Mouse (Mus musculus) heart, postnatal 4 days (tissue): ENCODE results near the gene Rpl9-ps1. TPM values are rescaled to one million over a fixed set of nuclear protein-coding genes. Genes with fewer than 3 reads are reported as not detected.

Experiments
- DNase-seq: peaks from one replicate; pipeline ENCODE4 v3.0.0; 2021
- total RNA-seq, 2 experiments: library from RNA; stranded (reverse); gene quantifications; 2 replicates each; pipeline ENCODE4 v1.2.3; 2021

The Rpl9-ps1 gene
- total RNA-seq, 2 experiments from 2014 or later = not detected

DNA sequence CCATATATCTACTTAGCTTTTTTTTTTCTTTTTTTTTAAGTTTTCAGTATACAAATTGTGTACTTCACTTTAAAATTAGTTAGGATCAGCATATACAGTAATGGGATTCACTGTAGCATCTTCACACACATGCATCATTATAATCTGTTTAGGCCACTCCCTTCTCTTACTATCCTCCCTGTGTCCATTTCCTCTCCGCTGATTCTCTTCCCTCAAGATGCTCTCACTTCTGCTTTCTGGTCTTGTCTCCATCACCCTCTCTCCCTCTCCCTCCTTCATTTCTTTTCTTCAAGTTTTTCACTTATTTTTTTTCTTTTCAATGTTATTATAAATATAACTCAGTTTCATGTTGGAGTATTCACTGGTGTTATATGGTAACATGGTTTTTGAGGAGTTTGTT is 26.4 kb downstream of the Rpl9-ps1 start:
- DNase-seq = no peak

DNA sequence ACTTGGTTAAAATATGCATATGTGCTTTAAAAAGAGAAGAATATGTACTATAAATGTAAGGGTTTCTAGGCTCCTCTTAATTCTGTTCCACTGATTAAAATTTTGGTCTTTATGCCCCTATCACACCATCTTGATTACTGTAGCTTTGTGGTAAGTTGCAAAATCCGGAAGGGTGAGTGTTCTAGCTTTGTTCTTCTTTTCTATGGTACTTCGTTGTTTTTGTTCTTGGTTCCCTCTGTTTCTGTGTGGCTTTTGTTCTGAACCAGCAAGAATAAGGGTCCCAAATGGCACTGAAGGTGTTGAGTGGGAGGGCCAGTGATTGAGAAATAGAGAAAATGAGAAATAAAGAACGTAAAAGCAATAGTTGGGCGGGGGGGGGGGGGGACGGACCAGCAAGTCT is 27.2 kb downstream of the Rpl9-ps1 start:
- DNase-seq = no peak

DNA sequence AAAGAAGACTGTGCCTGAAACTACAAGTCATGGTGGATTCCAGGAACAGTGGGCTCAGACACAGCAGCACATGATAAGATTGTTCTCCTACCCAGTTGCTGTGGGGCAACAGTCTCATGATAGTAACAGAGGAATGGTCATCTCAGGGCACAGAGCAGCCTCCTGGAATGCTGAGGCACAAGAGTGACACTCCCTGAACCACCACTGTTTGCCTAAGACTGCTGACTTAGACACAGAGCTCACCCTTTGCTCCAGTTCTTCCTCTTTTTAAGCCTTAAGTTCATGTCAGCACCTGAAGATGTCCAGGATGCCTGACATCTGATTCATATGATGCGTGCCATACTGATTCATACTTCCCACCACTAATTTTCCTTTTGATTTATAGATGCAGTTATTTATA is 28.8 kb downstream of the Rpl9-ps1 start:
- no peak for DNase-seq

DNA sequence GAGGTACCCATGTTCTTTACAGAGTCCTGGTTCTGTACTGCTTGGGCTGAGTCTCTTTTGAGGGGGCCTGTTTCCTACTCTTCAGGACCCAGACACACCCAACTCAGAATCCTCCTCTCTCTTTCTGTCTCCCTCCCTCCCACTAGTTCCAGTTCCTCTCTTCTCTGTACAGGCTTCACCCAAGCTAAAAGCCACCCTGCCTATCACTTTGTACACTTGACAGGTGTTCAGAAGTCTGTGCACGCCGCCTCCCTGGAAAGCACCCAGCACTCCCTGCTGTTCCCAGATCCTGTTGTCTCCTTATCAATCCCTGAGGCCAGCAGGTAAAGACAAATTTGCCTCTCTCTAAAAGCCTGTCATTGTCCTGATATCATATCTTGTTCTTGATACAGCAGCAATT is 34.5 kb downstream of the Rpl9-ps1 start:
- no peak for DNase-seq

DNA sequence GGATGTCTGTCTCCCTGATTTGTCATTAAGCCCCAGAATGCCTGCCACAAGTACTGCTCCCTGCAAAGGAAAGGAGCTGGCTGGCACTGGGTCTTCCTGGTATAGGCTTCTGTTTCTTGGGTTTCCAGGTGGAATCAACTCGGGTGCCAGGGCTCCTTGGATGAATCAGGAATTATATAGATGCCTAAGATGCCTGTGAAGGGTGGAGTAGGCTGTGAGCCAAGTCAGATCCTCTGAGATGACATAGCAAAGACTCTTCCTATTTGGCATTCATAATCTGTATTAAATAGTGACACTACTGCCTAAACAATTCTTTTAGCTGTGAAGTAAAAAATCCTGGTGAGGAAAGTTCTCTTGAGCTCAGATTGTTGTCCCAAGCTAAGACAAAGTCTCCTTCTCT is 39.0 kb downstream of the Rpl9-ps1 start:
- no peak for DNase-seq

DNA sequence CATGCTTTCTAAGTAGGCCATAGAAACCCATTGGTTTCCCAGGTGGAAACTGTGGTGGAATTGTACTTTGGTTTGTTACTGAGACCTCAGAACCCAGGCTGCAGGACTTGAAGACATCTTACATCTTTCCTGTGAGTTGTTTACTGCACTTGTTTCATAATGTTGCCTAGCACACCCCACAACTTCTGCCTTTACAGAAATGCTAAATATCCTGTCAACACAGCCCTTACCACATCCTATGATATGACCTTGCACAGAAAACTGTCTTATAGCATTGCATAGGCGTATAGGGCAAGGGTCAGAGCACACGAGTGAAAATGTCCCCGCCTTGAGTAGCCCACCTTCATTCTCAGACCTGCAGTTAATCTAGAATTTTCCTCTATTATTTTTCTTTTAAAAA is 39.9 kb downstream of the Rpl9-ps1 start:
- DNase-seq = no peak

DNA sequence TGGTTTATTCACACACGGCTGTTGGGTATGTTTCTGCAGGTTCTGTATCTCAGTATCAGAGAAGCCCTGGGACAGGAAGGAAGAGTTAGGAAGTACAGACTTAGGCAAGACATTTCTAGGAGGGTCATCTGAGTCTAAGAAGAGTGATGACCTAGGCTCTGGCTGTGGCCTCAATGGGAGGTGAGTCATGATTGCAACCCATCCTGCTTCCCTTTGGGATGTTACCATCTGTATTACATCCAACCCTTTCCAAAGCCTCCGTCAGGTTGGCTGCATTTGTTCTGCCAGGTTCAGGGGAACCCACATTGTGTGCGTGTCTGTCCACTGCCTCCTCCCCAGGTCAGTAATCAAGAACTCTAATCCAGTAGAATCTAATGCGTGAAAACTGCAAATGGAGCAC is 40.7 kb downstream of the Rpl9-ps1 start:
- no peak for DNase-seq

DNA sequence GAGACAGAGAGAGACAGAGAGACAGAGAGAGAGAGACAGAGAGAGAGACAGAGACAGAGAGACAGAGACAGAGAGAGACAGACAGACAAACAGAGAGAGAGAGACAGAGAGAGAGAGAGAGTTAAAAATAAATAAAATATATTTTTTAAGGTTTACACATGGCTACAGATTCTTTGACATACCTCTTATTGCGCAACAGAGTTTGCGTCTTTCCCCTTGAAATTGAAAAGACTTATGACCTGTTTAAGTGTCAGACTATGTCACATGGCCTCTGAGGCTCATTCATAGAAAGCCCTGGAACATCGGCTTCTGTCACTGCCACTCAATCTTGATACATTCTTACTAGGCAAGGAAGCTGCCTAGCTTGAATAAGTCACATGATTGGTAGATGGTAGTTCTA is 42.0 kb downstream of the Rpl9-ps1 start:
- no peak for DNase-seq

DNA sequence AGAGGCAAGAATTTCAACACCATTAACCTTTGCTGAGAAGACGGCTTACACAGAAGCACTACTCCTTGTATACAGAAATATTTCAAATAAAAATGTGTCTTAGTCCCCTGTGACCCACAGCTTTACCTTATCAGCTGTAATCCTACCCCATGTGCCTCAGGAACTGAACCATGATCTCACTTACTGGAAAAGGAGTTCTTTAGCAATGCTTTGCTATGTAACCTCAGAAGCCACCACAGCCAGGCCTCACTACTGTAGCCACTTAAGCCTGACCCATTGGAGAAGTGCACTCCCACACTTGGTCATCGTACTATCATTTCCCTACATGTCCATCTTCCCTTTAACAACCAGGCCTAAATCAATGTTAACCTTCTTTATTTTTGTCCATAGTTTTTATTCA is 44.8 kb downstream of the Rpl9-ps1 start:
- DNase-seq = no peak

DNA sequence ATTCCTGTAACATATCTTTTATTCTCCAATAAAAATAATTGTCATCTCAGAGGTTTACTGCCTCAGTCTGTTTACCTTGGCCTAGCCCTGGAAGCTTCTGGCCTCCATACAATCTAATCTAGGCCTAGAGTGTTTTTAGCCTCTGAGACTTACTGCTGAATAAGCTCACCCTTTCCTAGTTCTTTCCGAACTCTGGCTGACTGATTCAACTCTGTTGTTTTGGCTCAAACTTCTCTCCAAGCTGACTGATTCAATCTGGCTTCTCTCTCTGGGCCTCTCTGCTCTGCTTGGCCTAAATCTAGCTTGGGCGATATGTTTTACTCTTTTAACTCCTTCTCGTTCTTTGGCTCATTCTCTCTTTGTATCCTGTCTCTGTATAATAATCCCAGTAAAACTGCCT is 46.4 kb downstream of the Rpl9-ps1 start:
- no peak for DNase-seq

DNA sequence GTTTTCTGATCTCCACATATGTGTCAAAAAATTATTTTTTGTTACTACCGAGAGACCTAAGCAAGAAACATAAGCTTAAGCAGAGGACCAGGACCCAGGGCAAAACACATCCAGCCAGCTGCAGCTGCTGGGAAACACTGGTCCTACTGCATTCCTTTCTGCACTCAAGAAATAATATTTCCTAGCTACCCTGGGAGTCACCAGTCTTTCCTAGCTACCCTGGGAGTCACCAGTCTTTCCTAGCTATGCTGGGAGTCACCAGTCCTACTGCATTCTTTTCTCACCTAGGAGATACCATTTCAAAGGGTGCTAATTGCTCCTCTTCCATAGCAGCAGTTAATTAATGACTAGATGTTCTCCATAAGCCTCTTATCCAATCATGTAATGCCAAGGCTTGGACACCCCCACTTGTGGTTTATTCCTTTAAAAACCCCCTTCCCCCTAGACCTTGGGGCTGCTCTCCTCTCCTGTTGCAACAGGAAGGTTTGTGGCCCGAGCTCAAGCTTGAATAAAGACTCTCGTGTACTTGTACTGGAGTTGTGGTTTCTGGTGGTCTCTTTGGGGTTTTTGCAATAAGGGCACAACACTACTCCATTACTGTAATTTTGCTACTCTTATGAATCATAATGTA is 47.1 kb downstream of the Rpl9-ps1 start:
- no peak for DNase-seq

DNA sequence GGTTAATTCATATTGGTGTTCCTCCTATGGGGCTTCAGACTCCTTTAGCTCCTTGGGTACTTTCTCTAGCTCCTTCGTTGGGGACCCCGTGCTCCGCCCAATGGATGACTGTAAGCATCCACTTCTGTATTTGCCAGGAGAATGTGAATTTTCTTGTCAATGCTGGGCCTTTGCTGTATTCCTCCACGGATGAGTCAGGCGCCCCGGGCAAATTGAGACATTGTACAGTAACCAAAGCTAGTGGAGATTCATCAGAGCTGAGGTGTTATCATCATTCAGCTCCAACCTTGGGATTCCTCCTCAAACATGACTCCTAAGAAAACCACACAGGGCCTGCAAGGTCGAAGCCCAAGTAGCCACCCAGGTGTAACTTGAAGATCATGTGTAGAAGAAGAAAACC is 47.6 kb downstream of the Rpl9-ps1 start:
- no peak for DNase-seq

DNA sequence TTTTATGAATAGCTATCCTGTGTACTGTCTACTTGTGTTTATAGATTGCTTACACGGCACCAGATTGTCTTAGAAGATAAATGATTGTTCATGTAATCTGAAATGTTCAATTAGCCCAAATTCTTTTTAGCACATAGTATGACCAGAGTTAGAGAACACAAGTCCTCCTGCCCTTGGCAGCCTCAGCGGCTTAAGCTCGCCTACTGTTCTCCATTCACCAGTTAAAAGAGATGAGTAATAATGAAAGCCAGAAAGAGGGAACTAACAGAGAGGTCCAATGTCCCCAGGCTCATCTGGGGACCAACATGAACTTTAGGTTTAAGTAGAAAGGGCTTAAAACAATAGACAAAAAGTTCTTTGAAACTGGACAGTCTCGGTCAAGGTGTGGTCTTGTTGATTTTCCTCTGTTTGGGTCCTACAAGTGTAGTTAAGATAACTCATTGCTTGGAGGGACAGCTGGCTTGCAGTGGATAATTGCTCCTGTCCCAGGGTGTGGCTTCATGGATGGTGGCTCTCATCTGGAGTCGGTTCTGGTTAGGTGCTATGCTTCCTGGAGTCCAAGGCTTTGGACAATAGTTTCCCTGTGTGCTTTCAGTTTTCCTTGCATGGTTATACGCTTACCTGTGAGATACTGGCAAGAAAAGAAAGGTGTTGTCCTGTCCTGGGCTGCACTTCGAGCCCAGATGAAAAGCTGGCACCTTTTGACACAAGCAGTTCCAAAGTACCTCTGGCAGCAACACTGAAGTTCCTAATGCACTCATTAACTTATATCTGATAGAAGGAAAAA is 49.6 kb downstream of the Rpl9-ps1 start:
- DNase-seq = no peak

Other genes with a start within 250 kb of the Rpl9-ps1 start
- 10 to 100 TPM; 31.5 to 32.3 TPM for gene Rasl10b, start 236.5 kb downstream of the Rpl9-ps1 start, total RNA-seq
- not detected for gene Gas2l2, start 216.2 kb downstream of the Rpl9-ps1 start, total RNA-seq
- under 1 TPM in 1 of 2 experiments, not detected in 1; 0.56 TPM for gene 1700020L24Rik, start 207.9 kb downstream of the Rpl9-ps1 start, total RNA-seq
- gene Mmp28, start 182.6 kb downstream of the Rpl9-ps1 start, total RNA-seq = 1 to 10 TPM; 7.0 to 7.1 TPM
- 10 to 100 TPM; 59.2 to 62.8 TPM for gene Taf15, start 172.5 kb downstream of the Rpl9-ps1 start, total RNA-seq
- gene Heatr9, start 123.4 kb downstream of the Rpl9-ps1 start, total RNA-seq = not detected
- not detected for gene Ccl5, start 115.1 kb downstream of the Rpl9-ps1 start, total RNA-seq
- 1 to 10 TPM; 1.1 to 1.5 TPM for gene Ccl9, start 67.0 kb downstream of the Rpl9-ps1 start, total RNA-seq
- gene Ccl6, start 52.5 kb downstream of the Rpl9-ps1 start, total RNA-seq = 1 to 10 TPM; 1.7 to 2.1 TPM
- gene Ccl3, start 3.7 kb upstream of the Rpl9-ps1 start, total RNA-seq = under 1 TPM in 1 of 2 experiments, not detected in 1; 0.38 TPM
- gene Ccl4, start 17.0 kb upstream of the Rpl9-ps1 start, total RNA-seq = not detected
- not detected for gene Wfdc17, start 58.4 kb upstream of the Rpl9-ps1 start, total RNA-seq
- under 1 TPM; 0.77 to 0.98 TPM for gene Wfdc18, start 63.4 kb upstream of the Rpl9-ps1 start, total RNA-seq
- not detected for gene Wfdc21, start 101.3 kb upstream of the Rpl9-ps1 start, total RNA-seq
- 1 to 10 TPM; 8.3 to 8.7 TPM for gene Heatr6, start 108.1 kb upstream of the Rpl9-ps1 start, total RNA-seq
- gene Hnf1b, start 204.4 kb upstream of the Rpl9-ps1 start, total RNA-seq = not detected